Mouse (Mus musculus): ENCODE measurements around the gene Eml2. TPM values are rescaled to one million over a fixed set of nuclear protein-coding genes. Genes with fewer than 3 reads are reported as not detected.

Eml2 gene
- polyA plus RNA-seq, 1 experiment from 2014 or later: 2.8 TPM

DNA sequence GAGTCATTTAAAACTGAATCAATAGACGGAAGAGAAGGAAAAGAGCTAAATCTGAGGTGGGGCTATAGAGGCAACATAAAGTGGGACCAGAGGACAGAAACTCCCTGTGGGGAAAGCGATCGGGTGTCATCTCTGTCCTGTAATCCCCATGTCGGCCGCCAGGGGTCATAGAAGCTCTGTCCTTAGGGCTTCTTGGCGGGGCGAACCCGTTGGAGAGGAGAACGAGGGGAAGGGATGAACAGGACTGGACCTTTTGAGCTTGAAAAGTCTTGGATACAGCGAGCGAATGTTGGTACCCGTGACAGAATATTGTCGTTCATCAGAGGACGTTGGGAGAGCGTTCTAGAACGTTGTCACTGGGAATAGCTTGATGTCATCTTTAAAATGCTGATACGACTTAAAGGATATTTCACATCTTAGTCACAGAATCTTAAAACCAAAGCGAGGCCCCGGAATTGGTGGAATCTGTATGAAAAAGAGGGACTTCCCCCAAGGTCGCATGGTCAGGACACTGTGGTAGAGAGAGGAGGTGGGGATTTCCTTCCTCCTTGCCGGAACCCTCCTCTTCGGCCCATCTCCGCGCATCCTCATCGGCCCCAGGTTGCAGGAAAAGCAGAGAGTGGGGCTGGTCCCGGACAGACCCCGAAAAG lies 2.3 kb downstream of the Eml2 start:
- Histone ChIP-seq H3K9ac (ENCODE audit: low read depth, low read length) (no peak overlapping the region), H3K4me3 (ENCODE audit: low read length) (peak overlapping the region; percentile 30; the same call in 1 of the 2 replicates), H3K27ac (ENCODE audit: low read depth, low read length) (no peak overlapping the region), H3K36me3 (ENCODE audit: control insufficient read depth, insufficient read depth, low read length) (no peaks in the 10 kb centered on the region; the same call in 1 of the 2 replicates), H3K27me3 (ENCODE audit: control insufficient read depth, insufficient read depth, low read length) (peaks cover 53% of the 10 kb centered on the region), H3K4me1 (ENCODE audit: control insufficient read depth, insufficient read depth, low read length) (peaks cover 16% of the 10 kb centered on the region), H3K9me3 (ENCODE audit: control insufficient read depth, low read length) (0 out of 2 replicates have a peak, but pooled peaks cover 4% of the 10 kb centered on the region), H3K4me2 (replicated peaks; ENCODE audit: low read depth, low read length) (peak overlapping the region; percentile 38; the same call in 1 of the 2 replicates)
- WGBS: 7% methylated on average over 27 of the region's 27 CpGs
- ATAC-seq (ENCODE audit: low FRiP score, low TSS enrichment): no peak

DNA sequence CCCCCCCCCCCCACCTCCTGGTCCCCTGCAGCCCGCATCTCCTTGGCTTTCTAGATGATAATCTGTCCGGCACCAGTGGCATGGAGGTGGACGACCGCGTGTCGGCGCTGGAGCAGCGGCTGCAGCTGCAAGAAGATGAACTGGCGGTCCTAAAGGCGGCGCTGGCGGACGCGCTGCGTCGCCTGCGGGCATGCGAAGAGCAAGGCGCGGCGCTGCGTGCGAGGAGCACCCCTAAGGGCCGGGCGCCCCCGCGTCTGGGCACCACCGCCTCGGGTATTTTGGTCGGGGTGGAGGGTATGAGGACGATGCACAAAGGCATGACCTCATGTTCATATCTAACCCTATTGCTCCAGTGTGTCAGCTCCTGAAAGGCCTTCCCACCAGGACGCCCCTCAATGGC lies 3.0 kb downstream of the Eml2 start:
- ATAC-seq (ENCODE audit: low FRiP score, low TSS enrichment): no peak
- no peaks in the 10 kb centered on the region; the same call in 1 of the 2 replicates for H3K36me3 ChIP-seq (ENCODE audit: control insufficient read depth, insufficient read depth, low read length)
- WGBS: under 1% methylated on average over 31 of the region's 32 CpGs
- no peak overlapping the region for H3K27ac ChIP-seq (ENCODE audit: low read depth, low read length)
- 0 out of 2 replicates have a peak, but pooled peaks cover 4% of the 10 kb centered on the region for H3K9me3 ChIP-seq (ENCODE audit: control insufficient read depth, low read length)
- peak overlapping the region; percentile 38 for H3K4me2 ChIP-seq (replicated peaks; ENCODE audit: low read depth, low read length)
- H3K4me1 ChIP-seq (ENCODE audit: control insufficient read depth, insufficient read depth, low read length): peaks cover 16% of the 10 kb centered on the region
- H3K4me3 ChIP-seq (ENCODE audit: low read length): peak overlapping the region; percentile 30
- peaks cover 53% of the 10 kb centered on the region for H3K27me3 ChIP-seq (ENCODE audit: control insufficient read depth, insufficient read depth, low read length)
- no peak overlapping the region for H3K9ac ChIP-seq (ENCODE audit: low read depth, low read length)

DNA sequence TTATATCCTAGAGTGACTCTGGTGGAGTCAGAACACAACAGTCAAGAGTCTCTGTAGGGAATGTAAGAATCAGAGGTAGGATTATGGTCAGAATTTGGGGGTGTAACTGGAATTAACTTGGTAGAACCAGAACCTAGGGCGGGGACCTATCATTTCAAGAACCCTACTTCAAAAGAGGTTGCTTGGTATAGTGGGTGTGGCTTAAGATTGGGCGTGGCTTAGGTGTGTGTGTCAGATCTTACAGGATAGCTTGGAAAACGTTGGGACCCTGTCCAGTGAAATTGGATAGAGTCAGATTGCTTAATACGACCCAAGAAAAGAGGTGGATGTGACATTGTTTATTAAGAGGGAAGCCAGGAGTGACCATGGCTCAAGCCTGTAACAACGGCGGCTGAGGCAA lies 3.7 kb downstream of the Eml2 start:
- peaks cover 50% of the 10 kb centered on the region for H3K27me3 ChIP-seq (ENCODE audit: control insufficient read depth, insufficient read depth, low read length)
- H3K36me3 ChIP-seq (ENCODE audit: control insufficient read depth, insufficient read depth, low read length): no peaks in the 10 kb centered on the region; the same call in 1 of the 2 replicates
- H3K9ac ChIP-seq (ENCODE audit: low read depth, low read length): no peak overlapping the region
- H3K27ac ChIP-seq (ENCODE audit: low read depth, low read length): no peak overlapping the region
- H3K4me2 ChIP-seq (replicated peaks; ENCODE audit: low read depth, low read length): no peak overlapping the region
- H3K9me3 ChIP-seq (ENCODE audit: control insufficient read depth, low read length): 0 out of 2 replicates have a peak, but pooled peaks cover 4% of the 10 kb centered on the region
- WGBS: 39% methylated on average over 6 of the region's 6 CpGs
- ATAC-seq (ENCODE audit: low FRiP score, low TSS enrichment): no peak
- no peak overlapping the region for H3K4me3 ChIP-seq (ENCODE audit: low read length)
- H3K4me1 ChIP-seq (ENCODE audit: control insufficient read depth, insufficient read depth, low read length): peaks cover 19% of the 10 kb centered on the region

DNA sequence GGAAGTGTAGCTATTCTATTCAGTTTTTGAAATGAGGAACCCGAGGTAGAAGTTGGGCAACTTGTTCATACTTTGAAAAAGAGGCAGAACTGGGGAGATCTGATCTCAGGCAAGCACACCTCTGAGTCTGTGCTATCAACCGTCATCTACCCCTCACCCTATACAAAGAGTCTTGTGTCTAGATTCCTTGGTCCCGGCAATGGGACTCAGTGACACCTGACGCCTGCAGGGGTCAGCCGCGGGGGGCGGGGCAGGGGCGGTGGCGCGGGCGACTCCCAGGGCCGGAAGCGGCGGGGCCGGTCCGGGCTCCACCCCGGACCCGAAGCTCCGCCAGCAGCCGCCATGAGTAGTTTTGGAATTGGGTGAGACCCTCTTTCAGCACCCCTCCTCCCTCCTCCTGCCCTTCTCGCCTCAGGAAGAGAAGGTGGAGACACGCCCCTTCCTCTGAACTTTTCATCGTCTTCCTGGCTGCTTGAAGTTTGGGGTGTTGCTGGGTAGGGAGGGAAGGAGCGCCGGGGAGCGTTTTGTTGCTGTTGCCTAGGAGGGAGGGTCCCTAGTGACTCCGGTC lies 4.7 kb downstream of the Eml2 start:
- peak overlapping the region; percentile 63 for H3K4me3 ChIP-seq (ENCODE audit: low read length)
- H3K27me3 ChIP-seq (ENCODE audit: control insufficient read depth, insufficient read depth, low read length): peaks cover 42% of the 10 kb centered on the region
- H3K9ac ChIP-seq (ENCODE audit: low read depth, low read length): peak overlapping the region; percentile 63
- H3K4me2 ChIP-seq (replicated peaks; ENCODE audit: low read depth, low read length): peak overlapping the region; percentile 70
- no peaks in the 10 kb centered on the region; the same call in 1 of the 2 replicates for H3K36me3 ChIP-seq (ENCODE audit: control insufficient read depth, insufficient read depth, low read length)
- ATAC-seq (ENCODE audit: low FRiP score, low TSS enrichment): peak; percentile 36
- 0 out of 2 replicates have a peak, but pooled peaks cover 4% of the 10 kb centered on the region for H3K9me3 ChIP-seq (ENCODE audit: control insufficient read depth, low read length)
- H3K4me1 ChIP-seq (ENCODE audit: control insufficient read depth, insufficient read depth, low read length): peaks cover 24% of the 10 kb centered on the region
- 3% methylated on average over 25 of the region's 27 CpGs for WGBS
- no peak overlapping the region; the same call in 1 of the 2 replicates for H3K27ac ChIP-seq (ENCODE audit: low read depth, low read length)

DNA sequence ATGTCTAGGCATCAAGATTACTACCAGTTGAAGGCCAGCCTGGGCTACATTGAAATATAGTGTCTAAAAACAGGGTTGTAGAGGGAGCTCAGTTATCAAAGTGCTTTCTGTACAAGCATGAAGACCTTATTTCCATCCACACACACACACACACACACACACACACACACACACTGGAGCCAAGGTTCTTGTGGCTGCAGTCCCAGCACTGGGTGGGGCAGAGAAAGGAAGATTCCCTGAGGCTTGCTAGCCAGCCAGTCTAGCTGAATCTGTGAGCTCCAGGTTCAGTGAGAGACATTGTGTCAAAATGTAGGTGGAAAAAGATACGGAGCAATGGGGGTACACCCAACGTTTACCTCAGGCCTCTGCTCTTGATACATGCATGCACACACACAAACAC lies 8.0 kb downstream of the Eml2 start:
- no peak for ATAC-seq (ENCODE audit: low FRiP score, low TSS enrichment)
- WGBS: 89% methylated on average over 2 of the region's 2 CpGs
- Histone ChIP-seq H3K9me3 (ENCODE audit: control insufficient read depth, low read length) (no peaks in the 10 kb centered on the region), H3K4me1 (ENCODE audit: control insufficient read depth, insufficient read depth, low read length) (peaks cover 23% of the 10 kb centered on the region), H3K4me3 (ENCODE audit: low read length) (no peak overlapping the region), H3K4me2 (replicated peaks; ENCODE audit: low read depth, low read length) (no peak overlapping the region), H3K9ac (ENCODE audit: low read depth, low read length) (no peak overlapping the region), H3K27ac (ENCODE audit: low read depth, low read length) (peak overlapping the region; percentile 20), H3K36me3 (ENCODE audit: control insufficient read depth, insufficient read depth, low read length) (peaks cover 10% of the 10 kb centered on the region), H3K27me3 (ENCODE audit: control insufficient read depth, insufficient read depth, low read length) (peaks cover 10% of the 10 kb centered on the region)

DNA sequence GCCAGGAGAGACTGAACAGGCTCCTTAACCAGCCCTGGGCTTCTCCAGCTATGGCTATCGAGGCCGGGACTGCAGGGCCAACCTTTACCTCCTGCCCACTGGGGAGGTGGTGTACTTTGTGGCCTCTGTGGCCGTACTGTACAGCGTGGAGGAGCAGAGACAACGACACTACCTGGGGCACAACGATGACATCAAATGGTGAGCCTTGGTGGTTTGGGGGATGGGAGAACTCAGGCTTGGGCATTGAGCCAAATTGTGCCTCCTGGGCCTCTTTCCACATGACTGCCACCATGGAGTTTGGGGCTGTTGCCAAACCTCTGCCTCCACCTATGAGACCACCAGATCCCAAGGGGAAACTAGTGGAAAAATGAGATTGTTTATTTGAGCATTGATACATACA lies 8.5 kb downstream of the Eml2 start:
- peaks cover 5% of the 10 kb centered on the region; the same call in 1 of the 2 replicates for H3K27me3 ChIP-seq (ENCODE audit: control insufficient read depth, insufficient read depth, low read length)
- peak overlapping the region; percentile 20 for H3K27ac ChIP-seq (ENCODE audit: low read depth, low read length)
- no peak for ATAC-seq (ENCODE audit: low FRiP score, low TSS enrichment)
- H3K4me2 ChIP-seq (replicated peaks; ENCODE audit: low read depth, low read length): no peak overlapping the region
- H3K9me3 ChIP-seq (ENCODE audit: control insufficient read depth, low read length): no peaks in the 10 kb centered on the region
- WGBS: 77% methylated on average over 6 of the region's 6 CpGs
- peaks cover 10% of the 10 kb centered on the region for H3K36me3 ChIP-seq (ENCODE audit: control insufficient read depth, insufficient read depth, low read length)
- H3K4me1 ChIP-seq (ENCODE audit: control insufficient read depth, insufficient read depth, low read length): peaks cover 19% of the 10 kb centered on the region
- no peak overlapping the region for H3K9ac ChIP-seq (ENCODE audit: low read depth, low read length)
- no peak overlapping the region for H3K4me3 ChIP-seq (ENCODE audit: low read length)

DNA sequence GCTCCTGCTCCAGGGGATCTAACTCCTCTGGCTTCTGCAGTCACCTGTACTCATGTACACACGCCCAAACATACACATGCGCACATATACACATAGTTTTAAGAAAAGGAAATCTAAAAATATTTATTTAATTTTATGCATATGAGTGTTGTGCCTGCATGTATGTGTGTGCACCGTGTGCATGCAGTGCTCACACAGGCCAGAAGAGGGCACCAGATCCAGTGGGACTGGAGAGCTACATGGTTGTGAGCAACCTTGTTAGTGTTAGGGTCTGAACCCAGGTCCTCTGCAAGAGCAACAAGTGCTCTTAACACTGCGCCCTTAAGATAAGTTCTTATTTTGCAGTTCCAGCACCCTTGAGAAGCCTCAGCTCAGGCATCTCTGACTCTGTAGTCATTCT lies 18.5 kb downstream of the Eml2 start:
- Histone ChIP-seq H3K9me3 (ENCODE audit: control insufficient read depth, low read length) (peaks cover 6% of the 10 kb centered on the region; the same call in 1 of the 2 replicates), H3K4me3 (ENCODE audit: low read length) (no peak overlapping the region), H3K27ac (ENCODE audit: low read depth, low read length) (no peak overlapping the region), H3K27me3 (ENCODE audit: control insufficient read depth, insufficient read depth, low read length) (no peaks in the 10 kb centered on the region), H3K4me1 (ENCODE audit: control insufficient read depth, insufficient read depth, low read length) (no peaks in the 10 kb centered on the region), H3K9ac (ENCODE audit: low read depth, low read length) (no peak overlapping the region), H3K4me2 (replicated peaks; ENCODE audit: low read depth, low read length) (no peak overlapping the region), H3K36me3 (ENCODE audit: control insufficient read depth, insufficient read depth, low read length) (peaks cover 39% of the 10 kb centered on the region)
- no peak for ATAC-seq (ENCODE audit: low FRiP score, low TSS enrichment)
- 98% methylated on average over 4 of the region's 4 CpGs for whole genome bisulfite sequencing

DNA sequence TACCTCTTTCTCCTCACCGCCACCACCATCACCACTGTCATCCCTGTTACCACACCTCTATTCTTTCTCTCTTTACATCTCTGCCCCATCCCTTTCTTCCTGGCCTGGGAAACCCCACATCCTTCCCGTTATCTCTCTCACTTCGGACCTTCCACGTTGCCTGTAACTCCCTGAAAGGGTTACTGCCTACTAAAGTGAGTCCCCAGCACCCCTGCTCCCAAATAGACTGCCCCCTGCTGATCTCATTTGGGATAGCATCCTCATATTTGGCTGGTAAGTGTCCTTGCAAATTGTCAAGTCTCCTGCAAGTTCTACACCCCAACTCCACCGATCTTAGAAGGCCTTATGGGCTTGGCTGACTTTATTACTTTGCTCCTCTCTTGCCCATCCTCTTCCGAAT lies 20.5 kb downstream of the Eml2 start:
- Histone ChIP-seq H3K9me3 (ENCODE audit: control insufficient read depth, low read length) (peaks cover 6% of the 10 kb centered on the region; the same call in 1 of the 2 replicates), H3K4me1 (ENCODE audit: control insufficient read depth, insufficient read depth, low read length) (no peaks in the 10 kb centered on the region), H3K4me2 (replicated peaks; ENCODE audit: low read depth, low read length) (no peak overlapping the region), H3K9ac (ENCODE audit: low read depth, low read length) (no peak overlapping the region), H3K4me3 (ENCODE audit: low read length) (no peak overlapping the region), H3K36me3 (ENCODE audit: control insufficient read depth, insufficient read depth, low read length) (peaks cover 46% of the 10 kb centered on the region), H3K27ac (ENCODE audit: low read depth, low read length) (no peak overlapping the region), H3K27me3 (ENCODE audit: control insufficient read depth, insufficient read depth, low read length) (no peaks in the 10 kb centered on the region)
- ATAC-seq (ENCODE audit: low FRiP score, low TSS enrichment): no peak
- 72% methylated on average over 6 of the region's 6 CpGs for WGBS

DNA sequence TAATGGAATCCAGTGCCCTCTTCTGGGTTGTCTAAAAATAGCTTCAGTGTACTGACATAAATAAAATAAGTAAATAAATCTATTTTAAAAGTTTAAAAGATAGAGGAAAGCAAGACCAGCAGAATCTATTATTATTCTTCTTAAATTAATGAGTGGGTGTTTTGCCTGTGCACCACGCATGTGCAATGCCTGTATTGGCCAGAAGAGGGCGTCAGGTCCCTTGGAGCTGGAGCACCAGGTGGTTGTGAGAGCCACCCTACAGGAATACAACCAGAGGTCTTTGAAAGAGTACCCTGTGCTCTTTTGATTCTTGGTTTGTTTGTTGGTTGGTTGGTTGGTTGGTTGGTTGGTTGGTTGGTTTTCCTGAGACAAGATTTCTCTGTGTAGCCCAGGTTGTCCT lies 21.8 kb downstream of the Eml2 start:
- Histone ChIP-seq H3K27me3 (ENCODE audit: control insufficient read depth, insufficient read depth, low read length) (no peaks in the 10 kb centered on the region), H3K36me3 (ENCODE audit: control insufficient read depth, insufficient read depth, low read length) (peaks cover 44% of the 10 kb centered on the region), H3K27ac (ENCODE audit: low read depth, low read length) (no peak overlapping the region), H3K9ac (ENCODE audit: low read depth, low read length) (no peak overlapping the region), H3K4me2 (replicated peaks; ENCODE audit: low read depth, low read length) (no peak overlapping the region), H3K9me3 (ENCODE audit: control insufficient read depth, low read length) (peaks cover 6% of the 10 kb centered on the region; the same call in 1 of the 2 replicates), H3K4me1 (ENCODE audit: control insufficient read depth, insufficient read depth, low read length) (no peaks in the 10 kb centered on the region), H3K4me3 (ENCODE audit: low read length) (no peak overlapping the region)
- no peak for ATAC-seq (ENCODE audit: low FRiP score, low TSS enrichment)
- WGBS: 38% methylated on average over 2 of the region's 2 CpGs

All from kidney, embryonic 14.5 days (tissue).